Mouse (Mus musculus) gastrocnemius, adult 18-20 months (tissue): ENCODE data around the gene Mmp23. TPM values are rescaled to one million over a fixed set of nuclear protein-coding genes. Genes with fewer than 3 reads are reported as not detected.

Experiments
- DNase-seq: peaks from one replicate; pipeline ENCODE4 v3.0.0; 2021; ENCODE audit warnings: low spot score
- total RNA-seq, 2 experiments: library from RNA; stranded (reverse); gene quantifications; 2 replicates each; pipeline ENCODE4 v1.2.3; 2021

The Mmp23 gene
- total RNA-seq, 2 experiments from 2014 or later: 0.53 to 1.8 TPM

DNA sequence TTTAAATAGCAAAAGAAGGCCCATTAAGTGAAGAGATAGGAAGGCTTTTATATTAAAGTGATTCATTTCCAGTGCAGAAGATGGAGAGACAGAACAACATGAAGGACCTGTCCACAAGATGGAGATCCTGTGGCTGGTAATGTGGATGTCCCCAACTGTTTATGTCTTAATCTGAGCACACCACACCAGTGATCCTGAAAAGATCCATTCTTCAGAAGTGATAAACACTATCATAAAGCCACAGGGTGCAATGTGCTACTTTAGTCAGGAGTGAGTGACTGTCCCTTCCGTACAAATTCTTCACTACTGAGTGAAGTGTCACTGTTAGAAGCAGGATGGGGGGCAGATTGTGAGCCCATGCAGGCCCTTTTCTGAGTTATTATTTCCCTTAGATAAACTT is 50.4 kb downstream of the Mmp23 start:
- DNase-seq: no peak

DNA sequence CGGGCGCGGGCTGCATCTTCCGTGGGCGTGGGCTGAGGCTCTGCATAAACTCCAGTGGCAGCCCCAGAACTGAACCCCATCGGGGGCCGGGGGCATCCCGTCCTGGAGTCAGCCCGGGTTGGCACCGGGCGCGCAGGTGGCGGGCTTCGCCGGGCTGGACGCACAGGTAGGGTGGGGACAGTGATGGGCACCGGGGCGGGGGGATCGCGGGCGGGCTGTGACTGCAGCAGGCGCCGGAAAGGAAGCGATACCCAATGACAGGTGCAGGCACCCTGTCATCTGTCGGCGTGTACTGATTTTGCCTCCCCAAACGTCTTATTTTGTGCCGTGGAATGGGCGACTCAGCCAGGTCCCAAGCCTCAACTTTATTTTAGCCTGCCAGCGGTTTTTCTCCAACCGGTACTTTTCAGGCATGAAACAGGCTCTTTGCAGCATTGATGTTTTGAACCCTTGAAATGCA is 51.2 kb downstream of the Mmp23 start:
- no peak for DNase-seq

DNA sequence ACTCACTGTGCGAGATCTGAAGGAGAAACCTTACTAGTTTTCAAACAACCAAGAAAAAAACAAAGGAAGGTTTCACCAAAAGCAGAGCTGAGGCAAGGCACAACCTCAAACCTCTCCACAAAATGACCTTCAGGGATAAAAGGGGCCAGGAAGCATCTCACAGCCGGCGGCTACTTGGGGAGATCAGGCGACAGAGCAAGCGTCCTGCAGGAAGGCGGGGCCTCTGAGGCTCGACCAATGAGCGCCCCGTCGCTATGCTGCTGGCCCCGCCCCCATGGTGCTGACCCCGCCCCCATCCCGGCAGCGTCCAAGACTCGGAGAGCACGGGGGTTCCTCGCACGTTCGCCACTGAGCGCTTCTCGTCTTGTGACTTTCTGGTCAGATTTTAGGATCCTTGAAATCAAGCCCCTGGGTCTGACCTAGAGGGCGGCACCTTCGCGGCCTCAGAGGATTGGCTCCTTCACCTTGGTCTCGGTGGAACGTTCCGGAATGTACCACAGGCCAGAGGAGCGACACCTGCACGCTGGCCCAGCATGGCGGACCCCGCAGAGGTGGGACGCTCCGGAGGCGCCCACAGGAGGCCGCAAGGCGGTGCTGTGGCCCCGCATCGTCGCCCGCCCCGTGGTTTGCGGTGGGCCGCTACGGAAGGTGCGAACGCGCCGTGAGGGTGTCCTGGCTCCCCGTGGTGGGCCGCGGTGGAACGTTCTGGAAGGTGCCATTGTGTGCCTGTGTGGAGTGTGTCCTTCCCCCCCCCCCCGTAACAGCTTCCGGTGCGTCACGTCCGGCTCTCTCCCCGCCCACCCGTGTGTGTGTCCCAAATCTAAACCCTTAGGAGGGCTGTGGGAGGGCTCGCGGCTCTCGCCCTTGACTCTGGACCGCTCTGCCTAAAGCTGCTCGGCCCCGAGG is 51.8 kb downstream of the Mmp23 start, which contains the start of gene Slc35e2:
Slc35e2 (plus strand) TSS at position 326 of the 906 bp plus-strand sequence.
- peak; percentile 88 for DNase-seq

Other genes with a start within 250 kb of the Mmp23 start
- gene Cfap74, start 244.2 kb downstream of the Mmp23 start, total RNA-seq: under 1 TPM; 0.55 to 0.66 TPM
- gene Tmem52, start 184.3 kb downstream of the Mmp23 start, total RNA-seq: 100 to 1,000 TPM; 138 to 243 TPM
- 10 to 100 TPM; 48.6 to 59.8 TPM for gene Gnb1, start 162.0 kb downstream of the Mmp23 start, total RNA-seq
- 10 to 100 TPM; 16.7 to 22.6 TPM for gene Nadk, start 91.0 kb downstream of the Mmp23 start, total RNA-seq
- gene Slc35e2, start 52.0 kb downstream of the Mmp23 start, total RNA-seq: 1 to 10 TPM; 3.8 to 4.4 TPM
- 10 to 100 TPM; 29.4 to 30.4 TPM for gene Cdk11b, start 28.5 kb downstream of the Mmp23 start, total RNA-seq
- gene Gm10563, start 8.0 kb downstream of the Mmp23 start, total RNA-seq: not detected
- 10 to 100 TPM; 16.1 to 16.8 TPM for gene Mib2, start 15.8 kb upstream of the Mmp23 start, total RNA-seq
- 1 to 10 TPM in 1 of 2 experiments, under 1 TPM in 1; 0.89 to 1.4 TPM for gene Fndc10, start 41.0 kb upstream of the Mmp23 start, total RNA-seq
- gene Ssu72, start 51.4 kb upstream of the Mmp23 start, total RNA-seq: 10 to 100 TPM; 40.7 to 45.6 TPM
- under 1 TPM; 0.07 to 0.25 TPM for gene Tmem240, start 81.4 kb upstream of the Mmp23 start, total RNA-seq
- gene Atad3a, start 107.7 kb upstream of the Mmp23 start, total RNA-seq: 10 to 100 TPM; 25.0 to 28.1 TPM
- gene Vwa1, start 121.3 kb upstream of the Mmp23 start, total RNA-seq: 1 to 10 TPM; 5.3 to 9.7 TPM
- under 1 TPM; 0.39 to 0.47 TPM for gene Tmem88b, start 132.5 kb upstream of the Mmp23 start, total RNA-seq
- not detected for gene Ankrd65, start 137.1 kb upstream of the Mmp23 start, total RNA-seq
- gene Mrpl20, start 149.5 kb upstream of the Mmp23 start, total RNA-seq: 10 to 100 TPM; 50.3 to 54.0 TPM
- 10 to 100 TPM; 15.4 to 18.3 TPM for gene Ccnl2, start 159.1 kb upstream of the Mmp23 start, total RNA-seq
- gene Aurkaip1, start 177.9 kb upstream of the Mmp23 start, total RNA-seq: 10 to 100 TPM; 79.5 to 82.6 TPM
- 10 to 100 TPM; 25.0 to 29.7 TPM for gene Mxra8, start 186.3 kb upstream of the Mmp23 start, total RNA-seq
- gene Dvl1, start 194.0 kb upstream of the Mmp23 start, total RNA-seq: 100 to 1,000 TPM; 104 to 106 TPM
- under 1 TPM; 0.09 to 0.12 TPM for gene Tas1r3, start 210.0 kb upstream of the Mmp23 start, total RNA-seq
- gene Cptp, start 216.1 kb upstream of the Mmp23 start, total RNA-seq: 10 to 100 TPM; 13.0 to 16.2 TPM
- 10 to 100 TPM; 13.9 to 14.0 TPM for gene Ints11, start 216.2 kb upstream of the Mmp23 start, total RNA-seq
- 10 to 100 TPM; 11.2 to 13.2 TPM for gene Pusl1, start 238.4 kb upstream of the Mmp23 start, total RNA-seq
- gene Acap3, start 238.4 kb upstream of the Mmp23 start, total RNA-seq: 1 to 10 TPM; 6.6 to 7.3 TPM